Mouse (Mus musculus) 3134 (cell line): ENCODE measurements around the gene Gm49486.

ENCODE experiments used
- DNase-seq: peaks from one replicate; pipeline ENCODE4 v3.0.0-alpha.2; 2011; ENCODE audit warnings: low spot score; ENCODE audit not compliant: insufficient read length; ENCODE audit errors: extremely low read depth

The Gm49486 gene

GRCm38 (mm10) chr15:79229058-79229821 lies at the start of gene Gm49486, which contains the start of gene Pick1:
Gm49486 (plus strand) TSS chr15:79229391.
Pick1 (plus strand) TSS chr15:79229173.
- DNase-seq: peak; percentile 86

GRCm38 (mm10) chr15:79185213-79185612 lies 44.0 kb upstream of the Gm49486 start:
- no peak for DNase-seq

- DNase-seq: no peak
These were observed 41.4 kb upstream of the Gm49486 start for GRCm38 (mm10) chr15:79187819-79188218.

- DNase-seq: no peak
These were observed 37.8 kb upstream of the Gm49486 start for GRCm38 (mm10) chr15:79191426-79191825.

DNA sequence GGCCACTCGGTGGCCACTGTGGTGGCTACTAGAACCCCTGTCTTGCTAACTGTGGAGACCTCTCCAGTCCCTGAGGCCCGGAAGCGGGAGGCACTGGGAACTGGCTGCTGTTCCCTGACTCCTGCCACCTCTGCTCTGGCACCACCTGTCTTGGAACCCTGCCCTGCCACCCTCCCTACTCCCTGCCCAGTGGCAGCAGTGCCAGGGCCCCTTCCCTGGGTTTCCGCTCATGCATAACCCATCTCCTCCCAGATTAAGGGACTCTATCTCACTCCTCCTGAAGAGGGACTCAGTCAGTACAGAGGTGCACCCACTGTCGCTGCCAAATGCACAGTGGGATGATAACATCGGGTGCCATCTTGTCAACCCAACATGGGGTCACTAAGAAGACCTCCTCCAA lies 36.7 kb upstream of the Gm49486 start:
- DNase-seq: no peak

DNA sequence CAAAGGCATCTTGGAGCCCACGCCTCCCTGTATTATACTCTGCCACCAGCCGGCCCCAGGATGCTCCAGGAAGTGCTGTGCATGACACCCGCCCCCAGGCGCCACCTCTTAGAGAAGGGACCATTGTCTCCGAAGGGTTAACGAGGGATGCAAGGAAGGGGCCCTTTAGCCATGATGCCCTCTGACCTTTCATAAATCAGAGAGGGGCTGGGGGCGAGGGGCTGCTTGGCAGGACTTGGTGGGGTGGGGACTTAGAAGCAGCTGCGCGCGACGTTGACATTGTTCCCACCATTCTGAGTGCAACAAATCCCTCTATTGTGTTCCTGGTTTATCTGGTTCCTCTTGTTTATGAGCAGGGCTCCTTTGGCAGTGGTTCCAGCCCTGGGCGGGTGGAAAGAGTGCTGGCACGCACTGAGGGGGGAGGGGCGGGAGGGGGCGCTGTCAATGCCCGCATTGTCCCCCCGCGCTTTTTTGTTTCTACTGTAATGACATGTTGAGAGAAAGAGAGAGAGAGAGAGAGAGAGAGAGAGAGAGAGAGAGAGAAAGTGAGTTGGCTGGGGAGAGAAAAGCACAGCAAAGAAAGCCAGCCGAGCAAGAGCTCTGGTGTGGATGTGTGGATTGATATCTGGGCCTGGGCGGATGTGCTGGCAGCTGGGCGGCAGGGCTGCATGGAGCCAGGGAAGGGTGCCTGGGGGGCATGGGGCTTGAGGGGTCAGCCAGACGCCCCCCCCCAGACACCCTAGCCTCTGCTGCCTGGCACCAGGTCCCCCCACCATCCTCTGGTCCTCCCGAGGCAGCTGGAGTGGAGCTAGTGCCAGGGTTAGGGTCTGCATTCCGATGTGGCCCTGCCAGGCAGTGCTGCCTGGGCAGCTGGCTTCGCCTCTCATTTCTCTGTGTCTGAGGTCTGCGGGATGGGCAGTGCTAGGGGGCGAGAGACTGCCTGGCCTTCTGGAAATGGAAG lies 36.0 kb upstream of the Gm49486 start:
- DNase-seq: no peak

DNA sequence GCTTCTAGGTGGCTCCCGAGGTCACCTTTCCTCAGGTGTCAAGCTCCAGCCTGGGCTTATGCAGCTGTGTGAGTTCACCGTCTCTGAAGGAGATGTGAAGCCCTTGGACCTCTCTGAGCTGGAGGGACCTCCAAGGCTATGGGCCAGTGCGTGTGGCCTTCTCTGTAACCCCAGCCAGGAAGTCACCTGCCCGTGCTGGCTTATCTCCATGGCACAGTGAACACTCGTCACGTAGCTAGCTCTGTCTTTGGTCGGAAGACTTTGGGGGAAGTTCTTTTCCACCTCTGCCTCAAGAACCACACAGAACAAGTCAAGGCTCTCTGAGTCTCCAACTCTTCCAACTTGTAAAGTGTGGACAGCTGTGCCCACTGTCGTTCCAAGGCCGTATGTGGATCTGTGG lies 35.1 kb upstream of the Gm49486 start:
- no peak for DNase-seq

GRCm38 (mm10) chr15:79194946-79195345 lies 34.2 kb upstream of the Gm49486 start:
- DNase-seq: no peak

- DNase-seq: no peak
These were observed 33.7 kb upstream of the Gm49486 start for GRCm38 (mm10) chr15:79195492-79195891.

DNA sequence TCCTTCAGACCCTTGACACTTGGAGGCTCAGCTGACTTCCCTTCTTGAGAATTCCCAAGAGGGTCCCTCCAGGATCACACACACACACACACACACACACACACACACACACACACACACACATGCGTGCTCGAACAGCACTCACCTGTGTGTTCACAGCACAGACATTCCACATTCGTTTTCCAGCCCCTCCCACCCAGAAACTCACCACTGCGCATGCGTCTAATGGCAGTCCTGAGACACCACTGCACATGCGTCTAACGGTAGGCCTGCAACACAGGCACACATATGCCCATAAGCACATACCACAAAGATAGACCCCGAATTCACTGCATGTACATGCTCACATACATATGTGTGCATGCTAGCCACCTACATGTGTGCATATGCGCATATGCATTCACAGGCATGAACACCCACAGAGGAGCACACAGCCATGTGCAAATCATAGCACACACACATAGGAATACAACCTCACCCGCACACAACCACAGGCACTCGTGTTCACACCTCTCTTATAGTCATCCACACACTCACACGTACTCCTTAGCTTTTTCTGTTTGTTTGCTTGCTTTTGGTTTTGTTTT lies 29.7 kb upstream of the Gm49486 start:
- DNase-seq: no peak

DNA sequence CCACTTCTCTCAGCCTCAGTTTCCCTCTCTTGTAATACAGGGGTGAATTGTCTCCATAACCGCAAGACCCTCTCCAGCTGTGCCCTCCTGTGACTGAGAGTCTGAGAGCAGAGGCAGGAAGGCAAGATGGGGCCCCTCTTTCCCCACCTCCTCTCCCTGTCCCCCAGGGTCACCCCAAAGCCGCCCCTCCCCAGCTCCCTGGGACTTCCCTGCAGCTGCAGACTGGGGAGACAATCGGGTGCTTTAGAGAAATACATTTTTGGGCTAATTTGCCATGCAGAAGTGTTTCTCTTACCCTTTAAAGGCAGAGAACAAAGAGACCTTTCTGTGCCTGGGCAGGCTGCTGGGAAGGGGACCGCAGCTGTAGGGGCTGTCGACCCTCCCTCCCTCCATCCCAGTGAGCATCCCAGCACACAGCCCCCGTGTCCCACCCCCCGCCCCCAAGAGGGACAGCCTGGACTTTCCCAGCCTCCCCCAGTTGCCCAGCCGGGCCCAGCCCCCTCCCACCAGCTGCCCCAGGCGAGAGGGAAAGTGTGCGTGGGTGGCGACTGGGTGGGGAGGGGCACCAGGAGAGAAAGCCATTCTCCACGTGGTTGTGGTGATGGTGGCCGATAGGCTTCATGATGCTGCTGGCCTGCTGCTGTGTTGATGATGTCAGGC lies 27.6 kb upstream of the Gm49486 start:
- no peak for DNase-seq

- DNase-seq: no peak
These were observed 26.6 kb upstream of the Gm49486 start for GRCm38 (mm10) chr15:79202575-79202974.

GRCm38 (mm10) chr15:79208211-79208610 lies 21.0 kb upstream of the Gm49486 start:
- DNase-seq: no peak

DNA sequence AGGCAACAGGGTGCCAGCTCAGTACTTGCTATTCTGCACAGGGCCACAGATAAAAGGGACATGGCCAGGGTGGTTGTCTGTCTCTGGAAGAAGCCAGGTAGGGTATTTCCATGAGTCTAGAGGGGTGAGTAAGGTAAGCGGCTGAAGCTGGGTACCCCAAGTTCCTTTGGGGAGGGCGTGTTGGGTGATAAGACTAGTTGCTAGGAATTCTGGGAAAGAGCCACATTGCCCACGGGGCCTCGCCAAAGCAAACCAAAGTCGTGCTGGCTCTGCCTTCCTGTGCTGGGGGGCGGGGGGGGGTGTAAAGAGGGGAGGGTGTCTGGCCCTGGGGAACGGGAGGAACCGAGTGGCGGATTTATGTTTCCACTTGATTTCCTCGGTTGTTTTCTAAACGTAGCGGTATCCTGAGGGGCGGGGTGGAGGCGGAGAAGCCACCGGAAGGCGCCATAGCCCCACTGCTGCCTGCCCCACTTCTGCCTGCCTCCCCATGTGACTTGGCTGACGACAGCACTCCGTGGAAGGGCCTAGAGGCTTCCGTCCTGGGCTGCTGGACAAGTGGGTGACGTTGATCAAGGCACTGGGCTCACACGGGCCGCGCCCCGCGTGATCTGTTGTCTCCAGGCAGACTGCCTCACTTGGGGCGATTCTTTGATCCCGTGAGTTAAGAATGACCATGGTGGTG lies 20.3 kb upstream of the Gm49486 start:
- no peak for DNase-seq

DNA sequence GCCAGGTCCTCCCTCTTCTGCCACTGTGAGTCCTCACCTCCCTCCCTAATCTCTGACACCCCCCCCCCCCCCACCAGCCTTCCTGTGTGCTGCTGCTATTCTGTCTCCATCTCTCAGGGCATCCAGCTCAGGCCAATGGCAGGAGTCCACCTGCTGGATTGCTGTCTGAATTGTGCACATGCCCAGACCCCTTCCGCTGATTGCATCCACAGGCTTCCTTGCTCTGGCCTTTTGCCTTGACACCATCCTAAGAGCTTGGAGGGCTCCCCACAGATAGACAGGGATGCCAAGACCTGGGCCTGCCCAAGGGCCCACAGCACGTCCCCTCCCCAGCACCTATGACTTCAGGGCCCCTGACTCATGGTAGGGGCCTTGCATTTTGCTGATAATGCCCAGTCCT lies 18.8 kb upstream of the Gm49486 start:
- no peak for DNase-seq

DNA sequence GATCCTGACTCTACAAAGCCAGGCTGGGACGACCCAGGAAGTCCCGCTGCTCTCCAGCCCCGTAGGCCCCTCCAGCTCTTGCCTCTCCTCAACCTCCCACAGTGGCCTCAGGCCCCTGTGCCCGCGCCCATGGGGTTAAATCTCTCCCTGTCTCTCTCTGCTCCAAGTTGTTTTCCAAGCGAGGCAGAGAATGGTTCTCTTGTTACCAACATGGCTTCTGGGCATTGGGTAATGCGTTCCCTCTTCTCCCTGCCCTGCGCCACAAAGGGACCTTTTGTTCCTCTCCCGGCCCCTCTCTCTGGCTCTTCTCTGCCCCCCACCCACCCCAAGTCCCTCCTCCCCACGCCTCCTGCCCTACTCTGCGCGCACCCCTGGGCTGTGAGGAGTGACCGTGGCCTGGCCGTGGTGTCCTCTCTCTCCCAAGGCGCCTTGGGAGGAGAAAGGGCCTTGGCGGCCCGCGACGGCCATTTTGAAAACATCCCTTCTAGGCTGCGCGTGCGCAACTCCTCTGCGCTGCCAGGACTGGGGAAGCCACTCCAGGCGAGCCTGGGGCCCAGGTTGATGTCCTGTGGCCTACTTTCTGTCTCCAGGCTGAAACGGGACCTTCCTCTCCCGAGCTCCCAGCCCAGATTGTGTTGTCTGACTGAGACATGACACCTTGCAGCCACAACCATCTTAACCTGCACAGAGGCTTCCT lies 16.3 kb upstream of the Gm49486 start:
- no peak for DNase-seq

DNA sequence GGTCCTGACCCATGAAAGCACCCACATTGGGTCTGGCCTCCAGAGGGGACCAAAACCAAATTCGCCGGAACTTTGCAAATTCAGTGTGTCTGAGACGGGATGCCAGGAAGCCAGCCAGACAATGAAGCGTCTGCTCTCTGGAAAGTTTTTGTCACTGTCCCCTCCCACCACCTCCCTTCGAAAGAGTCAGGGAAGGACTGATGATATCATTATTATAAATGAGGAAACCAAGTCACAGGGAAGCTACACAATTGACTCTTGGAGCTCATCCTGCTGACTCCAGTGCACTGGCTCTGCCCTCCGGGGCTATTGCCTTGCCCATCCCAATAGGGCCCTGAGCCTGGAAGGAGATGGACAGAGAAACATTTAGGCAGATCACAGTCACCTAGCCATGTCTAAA lies 15.6 kb upstream of the Gm49486 start:
- DNase-seq: no peak

DNA sequence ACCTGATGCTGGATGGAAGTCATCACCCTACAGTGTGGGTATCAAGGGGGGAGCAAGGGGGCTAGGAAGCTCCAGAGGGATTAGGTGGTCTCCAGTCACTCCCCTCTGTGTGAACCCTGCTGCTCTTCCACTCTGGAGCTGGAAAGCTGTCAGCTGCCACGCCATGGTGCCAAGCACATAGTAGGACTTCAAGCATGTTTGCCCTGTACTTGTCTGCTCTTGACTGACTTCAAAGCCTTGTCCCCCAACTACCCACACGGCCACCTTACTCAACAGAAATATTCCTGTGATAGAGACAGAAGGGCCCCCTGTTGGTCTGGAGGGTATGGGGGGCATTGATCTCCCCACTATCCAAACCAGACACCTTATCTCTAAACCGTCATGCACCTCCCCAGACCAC lies 13.0 kb upstream of the Gm49486 start:
- no peak for DNase-seq

GRCm38 (mm10) chr15:79219572-79219971 lies 9.6 kb upstream of the Gm49486 start:
- no peak for DNase-seq

GRCm38 (mm10) chr15:79223641-79224040 lies 5.5 kb upstream of the Gm49486 start:
- DNase-seq: no peak
